Mouse (Mus musculus) gastrocnemius, postnatal 14 days (tissue): ENCODE measurements around the gene Rb1. TPM values are rescaled to one million over a fixed set of nuclear protein-coding genes. Genes with fewer than 3 reads are reported as not detected.

Experiments
- DNase-seq: peaks from one replicate; pipeline ENCODE4 v3.0.0; 2021; ENCODE audit warnings: mixed read lengths
- intact Hi-C: fragments of 180-260 bp; cut with DNase I; formaldehyde crosslinking; loops from one replicate; pipeline ENCODE4 v1.15.1; 2025; ENCODE audit warnings: low total_unique reads
- total RNA-seq, 2 experiments: library from RNA; stranded (reverse); gene quantifications; 2 replicates each; pipeline ENCODE4 v1.2.3; 2021

The Rb1 gene
- total RNA-seq, 2 experiments from 2014 or later: 18.1 to 20.2 TPM

GRCm38 (mm10) chr14:73340051-73340755 is 14.6 kb upstream of the Rb1 start:
- intact Hi-C loops: no loop called here
- no peak for DNase-seq

- intact Hi-C loops: no loop called here
- no peak for DNase-seq
These were observed 14.0 kb upstream of the Rb1 start for GRCm38 (mm10) chr14:73339615-73340014.

- DNase-seq: no peak
- intact Hi-C loops: no loop called here
These were observed 10.9 kb upstream of the Rb1 start for GRCm38 (mm10) chr14:73336316-73337080.

- intact Hi-C loops: loop anchor here (5.0 kb wide), 1 partner anchor 37 kb away; no protein-coding TSS in a partner anchor
- DNase-seq: no peak
These were observed 9.5 kb upstream of the Rb1 start for GRCm38 (mm10) chr14:73334926-73335805.

GRCm38 (mm10) chr14:73333880-73334279 is 8.3 kb upstream of the Rb1 start:
- intact Hi-C loops: loop anchor here (5.0 kb wide), 1 partner anchor 38 kb away; no protein-coding TSS in a partner anchor

DNA sequence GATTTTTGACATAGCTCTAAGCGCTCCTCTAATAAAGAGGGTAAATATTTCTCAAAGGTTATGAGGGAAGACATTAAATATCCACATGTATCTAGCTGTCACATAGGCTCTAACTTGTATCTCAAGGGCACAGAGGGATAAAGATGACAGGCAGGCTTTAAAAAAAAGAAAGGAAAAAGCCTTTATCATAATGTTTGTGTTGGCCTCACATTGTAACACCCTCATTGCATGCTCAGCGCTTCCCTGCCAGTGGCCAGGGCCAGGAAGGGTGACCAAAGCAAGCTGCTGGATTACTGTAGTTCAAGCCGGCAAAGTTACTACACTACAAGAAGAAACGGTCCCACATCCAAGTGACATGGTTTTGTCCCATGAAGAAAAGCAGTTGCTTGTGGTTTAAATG is 5.8 kb upstream of the Rb1 start:
- no peak for DNase-seq
- intact Hi-C loops: loop anchor here (5.0 kb wide), 1 partner anchor 41 kb away; no protein-coding TSS in a partner anchor

More at GRCm38 (mm10) chr14:73333880-73334279, 8.3 kb upstream of the Rb1 start:
- DNase-seq: no peak

- no peak for DNase-seq
- intact Hi-C loops: loop anchor here (5.0 kb wide), 1 partner anchor 42 kb away; no protein-coding TSS in a partner anchor
These were observed 4.2 kb upstream of the Rb1 start for GRCm38 (mm10) chr14:73329871-73330270.

DNA sequence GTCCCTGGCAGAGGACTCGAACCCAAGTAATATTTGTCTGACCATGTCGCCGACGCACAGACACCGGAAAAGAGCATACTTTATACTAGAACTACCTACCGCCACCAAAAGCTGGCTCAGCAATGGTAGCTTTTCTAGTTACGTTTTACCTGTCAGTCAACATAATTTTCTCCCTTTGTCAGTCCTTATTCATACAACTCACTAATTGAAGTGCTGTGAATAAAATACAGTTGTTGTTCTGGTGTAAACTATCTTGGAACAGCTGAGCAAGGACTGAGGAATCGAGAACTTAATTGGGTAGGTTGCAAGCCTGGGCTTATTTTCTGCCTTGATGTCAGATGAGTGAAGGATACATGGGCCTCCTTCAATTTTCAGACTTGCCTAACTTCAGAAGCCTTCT is 889 bp upstream of the Rb1 start:
- intact Hi-C loops: no loop called here
- DNase-seq: no peak

DNA sequence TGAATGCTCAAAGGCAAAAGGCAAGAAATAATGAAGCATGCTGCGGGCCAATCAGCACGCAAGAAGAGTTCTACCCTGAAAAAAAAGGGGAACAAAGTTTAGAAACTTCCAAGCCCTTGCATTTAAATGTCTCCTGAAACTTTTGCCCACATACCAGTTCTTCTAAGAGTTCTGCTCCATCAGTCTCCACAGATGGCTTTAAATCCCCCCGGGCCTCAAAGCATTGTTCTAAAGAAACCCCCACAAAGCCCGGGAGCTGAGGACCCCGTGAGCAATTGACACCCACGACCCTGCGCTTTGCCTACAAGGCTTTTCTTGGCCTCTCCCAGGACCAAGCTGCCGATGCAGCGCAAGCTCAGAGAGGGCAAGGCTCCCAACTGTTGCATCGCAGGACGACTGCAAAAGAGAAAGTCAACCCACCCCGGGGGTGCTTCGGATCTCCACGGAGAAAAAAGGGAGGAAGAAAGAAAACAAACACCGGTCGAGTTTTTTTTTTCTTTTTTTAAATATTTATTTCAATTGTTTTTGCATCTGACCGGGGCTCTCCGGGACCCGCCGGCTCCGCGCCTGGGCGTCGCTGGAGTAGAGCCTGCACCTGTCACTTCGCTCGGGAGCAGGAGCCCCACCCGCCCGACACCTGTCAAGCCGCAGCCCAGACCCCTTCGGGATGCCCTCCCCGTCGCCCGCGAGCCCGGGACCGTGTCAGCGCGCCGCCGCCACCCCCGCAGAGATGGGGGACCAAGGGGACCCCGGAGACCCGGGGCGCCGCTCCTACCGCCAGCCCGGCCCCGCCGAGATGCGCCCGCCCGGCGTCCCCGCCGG is 777 bp downstream of the Rb1 start:
- DNase-seq: peak; percentile 63
- intact Hi-C loops: no loop called here

- intact Hi-C loops: no loop called here
These were observed 1.7 kb downstream of the Rb1 start for GRCm38 (mm10) chr14:73323965-73324364.

GRCm38 (mm10) chr14:73322142-73322541 is 3.5 kb downstream of the Rb1 start:
- DNase-seq: no peak
- intact Hi-C loops: no loop called here

More at GRCm38 (mm10) chr14:73323965-73324364, 1.7 kb downstream of the Rb1 start:
- no peak for DNase-seq

DNA sequence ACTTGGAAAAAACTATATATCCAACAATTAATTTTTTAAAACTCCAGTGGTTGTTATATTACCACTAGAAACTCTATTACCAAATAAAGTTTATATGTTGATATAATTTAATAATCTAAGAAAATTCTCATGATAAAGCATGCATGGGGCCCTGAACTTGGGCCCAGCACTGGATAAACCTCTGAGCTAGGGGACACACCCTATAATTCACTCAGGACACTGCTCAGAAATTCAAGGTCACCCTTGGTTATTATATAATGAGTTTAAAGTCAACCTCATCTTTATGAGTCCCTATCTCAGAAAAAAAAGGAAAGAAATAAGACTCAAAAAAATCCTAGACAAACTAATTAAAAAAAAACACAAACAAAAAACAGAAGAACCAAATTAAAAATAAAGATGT is 8.7 kb downstream of the Rb1 start:
- intact Hi-C loops: no loop called here
- DNase-seq: no peak

DNA sequence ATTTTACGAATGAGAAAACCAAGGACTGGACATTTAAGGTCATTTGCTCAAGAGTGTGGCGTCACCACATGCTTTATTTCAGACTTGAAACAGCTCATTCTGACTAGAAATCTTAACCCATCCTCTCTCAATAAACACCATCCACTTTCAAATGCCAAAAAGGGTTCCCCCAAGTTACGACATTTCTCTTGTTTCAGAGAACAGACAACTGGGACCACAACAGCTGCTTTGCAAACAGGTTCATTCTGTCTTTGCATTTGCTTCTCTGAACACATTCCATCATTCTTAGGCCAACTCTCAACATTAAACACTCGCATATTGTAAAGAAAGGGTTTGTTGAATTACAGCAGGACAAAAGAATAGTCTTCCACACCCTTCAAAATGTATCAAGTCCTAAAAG is 11.8 kb downstream of the Rb1 start:
- DNase-seq: no peak
- intact Hi-C loops: no loop called here

DNA sequence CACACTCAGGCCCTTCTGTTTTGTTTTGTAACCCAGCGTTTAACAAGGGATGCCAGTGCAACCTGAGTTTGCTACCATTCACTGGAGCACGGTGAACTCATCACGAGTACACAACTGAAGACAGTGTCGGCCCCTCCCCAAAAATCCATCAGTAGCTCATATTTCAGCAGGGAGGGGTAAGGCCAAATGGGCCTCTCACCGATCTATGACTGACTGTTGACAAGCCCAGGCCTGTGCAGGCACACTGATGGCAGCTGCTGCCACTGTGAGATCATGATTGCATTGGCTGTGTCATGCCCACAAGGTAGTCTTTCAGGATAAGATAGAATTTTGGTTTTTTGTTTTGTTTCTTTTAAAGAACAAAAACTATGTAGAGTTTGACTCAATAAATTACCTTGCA is 12.2 kb downstream of the Rb1 start:
- no peak for DNase-seq
- intact Hi-C loops: no loop called here

DNA sequence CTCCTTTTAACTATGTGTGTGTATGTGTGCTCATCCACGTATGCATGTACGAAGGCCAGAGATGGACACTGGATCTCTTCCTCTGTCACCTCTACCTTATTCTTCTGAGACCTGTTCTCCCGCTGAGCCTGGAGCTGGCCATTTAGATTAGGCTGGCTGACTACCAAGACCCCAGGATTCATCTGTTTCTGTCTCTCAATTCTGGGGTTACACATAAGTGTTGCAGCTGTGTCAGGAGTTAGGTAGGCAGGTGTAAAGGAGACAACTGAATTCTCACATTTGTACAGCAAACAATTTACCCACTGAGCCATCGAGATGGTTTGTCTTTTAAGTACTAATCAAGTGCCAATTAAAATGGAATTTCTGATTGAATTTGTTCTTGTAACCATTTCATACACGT is 12.7 kb downstream of the Rb1 start:
- intact Hi-C loops: no loop called here
- DNase-seq: no peak

- intact Hi-C loops: no loop called here
- DNase-seq: no peak
These were observed 18.1 kb downstream of the Rb1 start for GRCm38 (mm10) chr14:73307490-73307889.

- intact Hi-C loops: loop anchor here (5.0 kb wide), 1 partner anchor 196 kb away; no protein-coding TSS in a partner anchor
- DNase-seq: no peak
These were observed 22.4 kb downstream of the Rb1 start for GRCm38 (mm10) chr14:73303193-73303592.

- intact Hi-C loops: loop anchor here (5.0 kb wide), 1 partner anchor 195 kb away; no protein-coding TSS in a partner anchor
- DNase-seq: no peak
These were observed 23.8 kb downstream of the Rb1 start for GRCm38 (mm10) chr14:73301856-73302255.

DNA sequence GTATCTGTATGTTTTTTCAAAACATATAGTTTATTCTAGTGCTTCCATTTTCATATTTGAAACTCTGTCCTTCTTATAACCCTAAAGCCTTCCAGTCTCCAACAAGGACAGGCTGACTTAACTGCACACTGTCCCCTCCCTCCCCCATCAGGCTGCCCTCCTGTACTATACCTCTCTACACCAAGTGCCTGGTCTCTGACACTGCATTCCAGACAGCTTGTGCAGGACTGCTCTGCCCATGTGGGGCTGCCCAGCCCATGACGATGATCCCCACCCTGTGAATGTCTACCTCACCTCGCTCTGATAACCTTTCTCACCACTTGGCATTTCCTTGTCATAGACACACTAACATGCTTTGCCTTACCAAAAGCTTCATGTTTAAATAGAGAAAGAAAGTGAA is 30.1 kb downstream of the Rb1 start:
- DNase-seq: no peak
- intact Hi-C loops: no loop called here
